Mouse (Mus musculus): ENCODE data around the gene Fndc7.
"Not testable (repeated sequence)": the region's sequence is repeated elsewhere in the genome, so short reads cannot be mapped to it uniquely, and the experiment has no call there.

DNA sequence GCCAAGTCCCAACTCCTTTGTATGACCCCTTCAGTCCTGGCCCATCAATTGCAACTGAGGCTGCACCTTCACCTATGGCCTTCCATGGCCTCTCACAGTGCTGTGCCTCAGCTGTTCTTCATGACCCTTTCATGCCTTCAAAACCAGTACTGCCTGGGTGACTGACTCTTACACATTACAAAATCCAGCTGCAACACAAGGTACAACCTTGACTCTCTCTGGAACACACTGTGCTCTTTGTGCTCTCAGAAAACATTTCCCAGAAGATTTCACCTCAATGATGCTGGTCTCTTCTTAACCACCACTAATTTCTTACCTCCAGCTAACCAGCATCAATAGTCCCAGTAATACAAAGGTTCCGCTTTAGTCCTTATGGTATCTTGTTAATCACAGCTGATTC is 56.1 kb downstream of the Fndc7 start:
- not testable (repeated sequence) for TF ChIP-seq CTCF, EP300 (IDR thresholded peaks at IDR 0.05)

Data from lung, postnatal 0 days (tissue).